Mouse (Mus musculus) spleen, postnatal 10 days (tissue): ENCODE data around the gene Kif1a.

Source experiments
- DNase-seq, 2 experiments: peaks; one replicate each; pipeline ENCODE4 v3.0.0; 2021 to 2022; ENCODE audit warnings: low spot score in 2 of 2

Gene Kif1a

GRCm38 (mm10) chr1:93020602-93021001 lies 81.1 kb downstream of the Kif1a start:
- no peak for DNase-seq

- DNase-seq: no peak
Observed at GRCm38 (mm10) chr1:93018716-93019115, 83.0 kb downstream of the Kif1a start.

- no peak for DNase-seq
Observed at GRCm38 (mm10) chr1:93015136-93015535, 86.6 kb downstream of the Kif1a start.

GRCm38 (mm10) chr1:93014460-93014859 lies 87.3 kb downstream of the Kif1a start:
- DNase-seq: peak; percentile 52 to 84

GRCm38 (mm10) chr1:93013367-93013766 lies 88.4 kb downstream of the Kif1a start:
- DNase-seq: no peak

GRCm38 (mm10) chr1:93012103-93012585 lies 89.6 kb downstream of the Kif1a start:
- no peak for DNase-seq

GRCm38 (mm10) chr1:93010731-93011130 lies 91.0 kb downstream of the Kif1a start:
- peak in 1 of 2 experiments; percentile 37 for DNase-seq

- no peak for DNase-seq
Observed at GRCm38 (mm10) chr1:93009196-93009595, 92.6 kb downstream of the Kif1a start.

- DNase-seq: no peak
Observed at GRCm38 (mm10) chr1:93006061-93006460, 95.7 kb downstream of the Kif1a start, which contains the start of gene Aqp12. Gene Aqp12, plus strand, starts transcription at chr1:93006334.

- no peak for DNase-seq
Observed at GRCm38 (mm10) chr1:92992880-92993279, 108.9 kb downstream of the Kif1a start.

- DNase-seq: no peak
Observed at GRCm38 (mm10) chr1:92992214-92992855, 109.4 kb downstream of the Kif1a start.

- peak in 1 of 2 experiments; percentile 4 for DNase-seq
Observed at GRCm38 (mm10) chr1:92989891-92990290, 111.9 kb downstream of the Kif1a start.

- peak in 1 of 2 experiments; percentile 5 for DNase-seq
Observed at GRCm38 (mm10) chr1:92988894-92989293, 112.9 kb downstream of the Kif1a start.

- peak in 1 of 2 experiments; percentile 25 for DNase-seq
Observed at GRCm38 (mm10) chr1:92984999-92985398, 116.8 kb downstream of the Kif1a start.

GRCm38 (mm10) chr1:92982931-92983605 lies 118.7 kb downstream of the Kif1a start:
- peak in 1 of 2 experiments; percentile 10 for DNase-seq

- peak in 1 of 2 experiments; percentile 18 for DNase-seq
Observed at GRCm38 (mm10) chr1:92981056-92981845, 120.5 kb downstream of the Kif1a start.

- peak in 1 of 2 experiments; percentile 8 for DNase-seq
Observed at GRCm38 (mm10) chr1:92979073-92979602, 122.6 kb downstream of the Kif1a start.

- peak in 1 of 2 experiments; percentile 11 for DNase-seq
Observed at GRCm38 (mm10) chr1:92978645-92979044, 123.1 kb downstream of the Kif1a start.

GRCm38 (mm10) chr1:92976141-92976566 lies 125.6 kb downstream of the Kif1a start:
- peak in 1 of 2 experiments; percentile 20 for DNase-seq

- peak in 1 of 2 experiments; percentile 67 for DNase-seq
Observed at GRCm38 (mm10) chr1:92972854-92973253, 128.9 kb downstream of the Kif1a start.

GRCm38 (mm10) chr1:92971879-92972795 lies 129.6 kb downstream of the Kif1a start:
- DNase-seq: no peak
